In the genomic region with DNA sequence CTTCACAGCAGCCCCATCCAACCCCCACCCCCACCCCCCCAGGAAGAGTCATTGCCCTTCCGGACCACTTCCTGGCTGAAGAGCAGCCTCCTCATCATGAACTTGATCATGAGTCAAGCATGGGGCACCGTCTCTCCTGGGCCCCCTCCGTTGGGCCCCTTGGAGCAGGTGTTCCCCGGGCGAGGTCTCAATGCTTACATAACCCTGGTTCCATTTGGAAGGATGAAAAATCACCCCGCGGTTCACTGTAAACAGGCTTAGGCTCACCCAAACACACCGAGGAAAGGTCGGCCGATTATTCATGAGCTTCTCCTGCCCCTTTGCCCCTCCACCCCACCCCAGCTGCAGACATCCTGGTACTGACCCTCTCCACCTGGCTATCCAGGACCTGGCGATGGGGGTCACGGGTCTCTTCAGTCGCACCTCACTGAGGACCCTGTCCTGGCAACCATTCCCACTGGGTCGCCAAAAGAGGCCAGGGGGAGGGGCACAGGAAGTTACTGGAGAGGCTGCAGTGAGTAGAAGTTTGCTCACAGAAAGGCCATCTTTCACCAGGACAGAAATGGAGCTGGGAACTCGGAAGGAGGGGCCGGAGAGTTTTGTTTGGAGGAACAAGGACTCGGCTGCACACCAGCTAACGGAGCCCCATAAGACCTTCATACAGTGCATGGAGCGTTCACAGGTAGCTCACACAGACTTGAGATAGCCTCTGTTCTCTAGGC, we compare ENCODE assay signal across 24 mouse cellular contexts. TPM values are rescaled to one million over a fixed set of nuclear protein-coding genes. Genes with fewer than 3 reads are reported as not detected.
DNase-seq lines count a peak whose midpoint lies in the region; ATAC-seq and TF ChIP-seq lines count a peak whose summit lies in the region.
"Had no signal": no experiment of that assay in that cellular context is flagged by ENCODE, and none has a peak within 500 bp of the region (broad histone marks: within the 10 kb centered on the region; RNA-seq: fewer than 3 reads in every experiment).

No protein-coding gene starts in this region.

- no peaks in the 10 kb centered on the region for H3K36me3 ChIP-seq in lung, embryonic 15.5 days
- no peaks in the 10 kb centered on the region for H3K36me3 ChIP-seq in kidney, postnatal 0 days (ENCODE audit: insufficient read depth, low read length)
- H3K36me3 ChIP-seq in stomach, postnatal 0 days (ENCODE audit: control insufficient read depth, insufficient read depth, low read length): no peaks in the 10 kb centered on the region
- H3K36me3 ChIP-seq: embryonic facial prominence, embryonic 12.5 days; forebrain, embryonic 15.5 days; liver, embryonic 15.5 days; midbrain, embryonic 10.5 days had no signal

- intact Hi-C loops in left cerebral cortex, postnatal 10 days (cut with DNase I): no loop called here

- TF ChIP-seq EP300 in stomach, postnatal 0 days (optimal IDR thresholded peaks at IDR 0.05): no peak

- no peak overlapping the region for H3K9ac ChIP-seq in lung, embryonic 15.5 days
- no peak overlapping the region for H3K9ac ChIP-seq in kidney, postnatal 0 days (ENCODE audit: low read depth, low read length)
- no peak overlapping the region for H3K9ac ChIP-seq in stomach, postnatal 0 days (ENCODE audit: low read length)
- H3K9ac ChIP-seq: embryonic facial prominence, embryonic 12.5 days; forebrain, embryonic 15.5 days; liver, embryonic 15.5 days had no signal

- TF ChIP-seq CTCF in kidney, postnatal 0 days (IDR thresholded peaks at IDR 0.05; ENCODE audit: low read depth): no peak
- no peak for TF ChIP-seq CTCF in stomach, postnatal 0 days (IDR thresholded peaks at IDR 0.05; ENCODE audit: low read depth)

- H3K4me1 ChIP-seq in lung, embryonic 15.5 days: peaks cover 12% of the 10 kb centered on the region
- no peaks in the 10 kb centered on the region for H3K4me1 ChIP-seq in kidney, postnatal 0 days (replicated peaks; ENCODE audit: insufficient read depth, low read length)
- H3K4me1 ChIP-seq in stomach, postnatal 0 days (replicated peaks; ENCODE audit: control insufficient read depth, insufficient read depth): peaks cover 5% of the 10 kb centered on the region
- H3K4me1 ChIP-seq: embryonic facial prominence, embryonic 12.5 days; forebrain, embryonic 15.5 days; liver, embryonic 15.5 days had no signal

- DNase-seq in heart, adult 11 months: peak; percentile 86
- no peak for DNase-seq in heart, adult 18-20 months
- no peak for DNase-seq in lung, postnatal 36 days
- no peak for DNase-seq in kidney, postnatal 0 days (ENCODE audit: low spot score)
- DNase-seq in stomach, postnatal 0 days (ENCODE audit: low spot score): peak; percentile 26
- no peak for DNase-seq in left cerebral cortex, postnatal 10 days (ENCODE audit: extremely low spot score in 1 of 2, low spot score in 2 of 2)
- DNase-seq in thymus, postnatal 36 days: no peak
- DNase-seq: adrenal gland, postnatal 36 days; cerebellum, adult 11-12 months; cerebellum, postnatal 25 days; gastrocnemius, postnatal 36 days; heart, postnatal 10 days; layer of hippocampus, postnatal 36 days; thymus, adult 18-20 months had no signal

- H3K27me3 ChIP-seq in lung, embryonic 15.5 days: no peaks in the 10 kb centered on the region
- no peaks in the 10 kb centered on the region; the same call in 1 of the 2 replicates for H3K27me3 ChIP-seq in kidney, postnatal 0 days (ENCODE audit: insufficient read depth, low read length)
- no peaks in the 10 kb centered on the region for H3K27me3 ChIP-seq in stomach, postnatal 0 days (ENCODE audit: control insufficient read depth, insufficient read depth, low read length)
- H3K27me3 ChIP-seq: forebrain, embryonic 15.5 days; liver, embryonic 15.5 days had no signal

- H3K4me2 ChIP-seq in lung, embryonic 15.5 days: peak overlapping the region; percentile 38; the same call in 1 of the 2 replicates
- H3K4me2 ChIP-seq in kidney, postnatal 0 days (ENCODE audit: low read length): 0 out of 2 replicates have a peak overlapping the region, but pooled peaks have one; percentile 3
- peak overlapping the region; percentile 36; the same call in 1 of the 2 replicates for H3K4me2 ChIP-seq in stomach, postnatal 0 days (replicated peaks; ENCODE audit: low read depth)
- H3K4me2 ChIP-seq: embryonic facial prominence, embryonic 12.5 days; forebrain, embryonic 15.5 days; heart, embryonic 11.5 days; liver, embryonic 15.5 days had no signal

- no peak overlapping the region for H3K27ac ChIP-seq in lung, embryonic 15.5 days
- H3K27ac ChIP-seq in kidney, postnatal 0 days: no peak overlapping the region
- H3K27ac ChIP-seq in stomach, postnatal 0 days (replicated peaks): no peak overlapping the region
- H3K27ac ChIP-seq: embryonic facial prominence, embryonic 12.5 days; forebrain, embryonic 15.5 days; liver, embryonic 15.5 days; macrophage; midbrain, embryonic 10.5 days had no signal

- no peak for ATAC-seq in lung, embryonic 15.5 days (ENCODE audit: borderline replicate concordance, extremely low read depth, low FRiP score, low TSS enrichment)
- no peak for ATAC-seq in kidney, postnatal 0 days (replicated peaks; ENCODE audit: low FRiP score, low read depth)
- peak; percentile 57; the same call in 1 of the 2 replicates for ATAC-seq in stomach, postnatal 0 days (ENCODE audit: low FRiP score, low TSS enrichment)
- ATAC-seq: forebrain, embryonic 15.5 days had no signal

- WGBS in lung, embryonic 15.5 days: 10% methylated on average over 19 of the region's 19 CpGs
- WGBS in kidney, postnatal 0 days: 22% methylated on average over 19 of the region's 19 CpGs
- whole genome bisulfite sequencing in stomach, postnatal 0 days: 9% methylated on average over 19 of the region's 19 CpGs

- H3K4me3 ChIP-seq in lung, embryonic 15.5 days: no peak overlapping the region
- H3K4me3 ChIP-seq in kidney, postnatal 0 days (replicated peaks; ENCODE audit: low read depth, low read length): no peak overlapping the region
- H3K4me3 ChIP-seq in stomach, postnatal 0 days (ENCODE audit: low read depth, low read length): no peak overlapping the region; the same call in 1 of the 2 replicates
- H3K4me3 ChIP-seq: embryonic facial prominence, embryonic 12.5 days; forebrain, embryonic 15.5 days; liver, embryonic 15.5 days; midbrain, embryonic 10.5 days had no signal

- H3K9me3 ChIP-seq in lung, embryonic 15.5 days: 0 out of 2 replicates have a peak, but pooled peaks cover 4% of the 10 kb centered on the region
- no peaks in the 10 kb centered on the region for H3K9me3 ChIP-seq in kidney, postnatal 0 days (replicated peaks; ENCODE audit: low read length)
- peaks cover 4% of the 10 kb centered on the region; the same call in 1 of the 2 replicates for H3K9me3 ChIP-seq in stomach, postnatal 0 days (ENCODE audit: control insufficient read depth, low read length)
- H3K9me3 ChIP-seq: embryonic facial prominence, embryonic 12.5 days; forebrain, embryonic 15.5 days; liver, embryonic 15.5 days; midbrain, embryonic 10.5 days had no signal

RNA-seq across cellular contexts. Expression of gene Foxf1, which starts 40.3 kb away (rescaled TPM):
- total RNA-seq in heart, adult 18-20 months (2021): under 1 TPM; 0.15 to 0.31 TPM
- 151 and 157 TPM in 2 replicates for polyA plus RNA-seq in lung, embryonic 15.5 days (2015; fragmentation: Nextera tagmentation; extraction: Ambion mirVana)
- 0.37 and 1.1 TPM in 2 replicates for polyA plus RNA-seq in kidney, postnatal 0 days (2015; fragmentation: Nextera tagmentation; extraction: Ambion mirVana)
- 59.3 and 64.0 TPM in 2 replicates for polyA plus RNA-seq in stomach, postnatal 0 days (2015; fragmentation: Nextera tagmentation; extraction: Ambion mirVana)
- total RNA-seq in left cerebral cortex, postnatal 10 days (2021): 1 to 10 TPM; 1.4 to 1.5 TPM
- total RNA-seq: CH12.LX; gastrocnemius, postnatal 36 days; MEL; monocyte, adult 5-6 weeks had no signal

Comparison
In these comparisons a context has a peak if more than half of its experiments do, and no peak if none do; other contexts are left out.
1. DNase-seq: peak in heart, adult 11 months (single experiment) and stomach, postnatal 0 days (single experiment); none in heart, adult 18-20 months (0 of 2), lung, postnatal 36 days (single experiment), kidney, postnatal 0 days (single experiment), left cerebral cortex, postnatal 10 days (0 of 2) and thymus, postnatal 36 days (0 of 2).
2. RNA of gene Foxf1, which starts 40.3 kb away (polyA plus RNA-seq): 151 to 157 TPM in lung, embryonic 15.5 days and 59.3 to 64.0 TPM in stomach, postnatal 0 days; 0.37 to 1.1 TPM in kidney, postnatal 0 days; every median in the first group is over 10 times any median in the second.
3. Peak in every context shown above with its lines, with median percentiles within 50 percentile points of each other: H3K4me2 ChIP-seq.